Mouse (Mus musculus) A20 (cell line): ENCODE data around the gene Hspbp1.

Experiments used
- DNase-seq: peaks from one replicate; pipeline ENCODE4 v3.0.0-alpha.2; 2011; ENCODE audit warnings: low read depth, low spot score

Hspbp1 gene

DNA sequence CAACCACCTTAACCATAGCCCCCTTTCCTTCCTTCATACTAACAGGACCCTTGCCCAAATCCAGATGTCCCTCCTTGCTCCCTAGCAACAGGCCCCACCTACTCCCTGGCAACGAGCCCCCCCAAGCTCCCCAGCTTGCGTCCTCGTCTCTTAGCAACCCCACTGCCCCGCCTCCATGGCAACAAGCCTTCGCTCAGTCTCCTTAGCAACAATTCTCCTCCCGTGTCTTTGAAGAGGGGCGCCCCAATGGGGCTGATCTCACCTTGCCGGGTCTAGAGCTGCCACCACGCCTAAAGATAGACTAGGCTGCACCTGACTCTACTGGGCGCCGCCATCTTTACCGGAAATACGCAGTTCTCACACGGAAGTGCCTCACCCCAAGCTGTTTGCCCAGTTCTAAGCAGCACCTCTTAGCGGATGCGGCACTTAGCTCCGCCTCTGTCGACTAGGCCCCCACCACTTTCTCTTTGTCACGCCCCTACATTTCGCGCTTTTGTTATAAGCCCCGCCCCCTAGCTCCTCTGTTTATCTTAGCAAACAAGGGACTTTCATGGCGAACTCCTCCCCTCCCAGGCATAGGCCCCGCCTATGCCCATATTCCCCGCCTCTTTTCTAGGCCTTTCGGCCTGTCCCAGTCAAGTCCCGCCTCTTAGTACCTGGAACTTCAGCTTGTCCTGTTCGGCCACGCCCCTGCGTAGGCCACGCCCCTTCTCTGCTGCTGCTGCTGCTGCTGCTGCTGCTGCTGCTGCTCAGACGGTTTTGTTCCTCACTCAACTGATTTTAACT is at the start of gene Hspbp1:
Hspbp1 (minus strand) TSS at position 437 of the 786 bp plus-strand sequence.
- peak; percentile 100 for DNase-seq

DNA sequence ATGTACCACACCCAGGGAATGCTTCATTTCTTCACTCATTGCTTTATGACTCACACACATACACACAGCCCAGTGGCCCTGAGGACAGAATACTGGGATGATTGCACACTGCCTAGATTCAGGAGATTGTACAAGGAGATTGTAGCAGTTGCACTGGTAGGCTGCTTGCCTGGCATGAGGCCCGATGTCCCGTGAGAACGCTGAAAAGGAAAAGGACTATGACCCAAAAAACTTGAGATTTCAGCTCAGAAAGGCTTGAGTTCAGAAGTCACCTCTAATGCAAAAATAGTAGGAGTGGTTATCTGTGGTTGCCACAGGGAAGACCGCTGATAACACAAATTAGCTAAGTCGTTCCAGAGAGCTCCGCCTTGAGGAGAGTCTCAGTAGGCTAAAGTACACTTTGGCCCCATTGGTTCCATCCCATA is 48.1 kb upstream of the Hspbp1 start:
- DNase-seq: no peak

DNA sequence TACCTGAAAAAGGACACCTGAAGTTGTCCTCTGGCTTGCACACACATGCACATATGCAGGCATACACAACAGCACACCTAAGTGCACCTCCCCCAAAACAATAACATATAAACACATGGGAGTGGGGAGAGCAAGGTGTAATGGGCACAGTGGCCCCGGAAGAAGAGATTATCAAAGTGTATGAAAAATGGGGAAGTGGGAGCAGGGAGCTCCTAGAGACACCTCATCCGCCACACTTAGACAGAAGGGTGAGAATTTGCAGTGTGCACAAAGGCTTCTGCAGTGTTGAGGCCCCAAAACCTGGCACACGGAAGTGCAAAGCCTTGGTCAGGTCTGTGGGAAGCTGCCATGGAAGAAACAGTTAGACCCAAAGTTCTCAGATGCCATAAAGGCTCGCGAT is 46.2 kb upstream of the Hspbp1 start:
- peak; percentile 41 for DNase-seq

DNA sequence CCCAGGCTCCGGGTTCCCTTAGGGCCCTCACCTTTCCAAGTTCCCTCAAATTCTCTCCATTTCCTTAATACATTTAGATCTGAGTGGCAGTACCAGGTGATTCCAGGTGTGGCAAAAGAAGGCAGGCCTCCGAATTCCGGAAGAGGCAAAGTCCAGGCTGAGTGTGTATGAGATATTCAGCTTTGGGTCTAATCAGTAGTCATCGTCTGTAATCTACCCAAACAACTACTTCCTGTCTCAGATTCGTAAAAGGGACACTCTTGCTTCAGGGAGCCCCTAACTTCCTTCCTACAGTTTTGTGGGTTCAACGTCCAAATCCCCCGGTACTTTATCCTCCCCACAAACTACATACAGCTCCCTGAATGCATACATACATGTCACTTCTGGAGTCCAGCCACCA is 40.3 kb upstream of the Hspbp1 start, which contains the start of gene Tmem150b:
Tmem150b (minus strand) TSS at position 81 of the 400 bp plus-strand sequence.
- DNase-seq: no peak

DNA sequence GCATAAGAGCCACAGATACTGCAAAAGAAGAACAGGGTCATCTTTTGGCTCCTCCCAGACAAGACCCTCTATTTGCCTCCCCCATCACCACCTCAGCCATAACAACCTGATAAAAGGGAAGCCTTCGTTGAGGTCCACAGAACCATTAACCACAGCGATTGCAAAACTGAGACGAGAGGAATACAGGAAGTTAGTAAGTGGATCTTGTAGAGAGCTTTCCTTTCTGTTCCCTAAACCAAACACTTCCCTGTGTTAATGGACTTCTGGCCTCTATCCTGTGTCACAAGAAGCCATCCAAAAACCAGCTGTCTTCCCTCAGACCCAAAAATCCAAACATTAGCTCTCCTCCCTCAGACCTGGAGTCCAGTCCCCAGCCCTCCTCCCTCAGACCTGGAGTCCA is 39.5 kb upstream of the Hspbp1 start:
- DNase-seq: no peak

DNA sequence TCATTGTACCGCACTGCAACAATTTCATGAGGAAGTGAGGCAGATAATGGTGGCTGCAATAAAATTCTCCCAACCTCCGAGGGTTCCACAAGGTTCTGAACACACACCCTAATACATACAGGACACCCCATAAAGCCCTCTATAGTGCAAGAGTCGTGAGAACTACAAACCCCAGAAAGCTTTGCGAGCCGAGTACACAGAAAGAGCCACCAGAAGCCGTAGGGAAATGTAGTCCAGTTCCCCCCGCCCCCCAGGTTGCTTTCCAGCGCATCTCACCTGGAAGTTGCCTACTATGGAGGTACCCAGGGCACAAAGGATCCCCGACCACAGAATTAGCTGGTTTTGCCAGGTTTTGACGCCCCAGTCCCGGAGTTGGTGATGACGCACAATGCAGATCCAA is 38.6 kb upstream of the Hspbp1 start:
- peak; percentile 44 for DNase-seq

DNA sequence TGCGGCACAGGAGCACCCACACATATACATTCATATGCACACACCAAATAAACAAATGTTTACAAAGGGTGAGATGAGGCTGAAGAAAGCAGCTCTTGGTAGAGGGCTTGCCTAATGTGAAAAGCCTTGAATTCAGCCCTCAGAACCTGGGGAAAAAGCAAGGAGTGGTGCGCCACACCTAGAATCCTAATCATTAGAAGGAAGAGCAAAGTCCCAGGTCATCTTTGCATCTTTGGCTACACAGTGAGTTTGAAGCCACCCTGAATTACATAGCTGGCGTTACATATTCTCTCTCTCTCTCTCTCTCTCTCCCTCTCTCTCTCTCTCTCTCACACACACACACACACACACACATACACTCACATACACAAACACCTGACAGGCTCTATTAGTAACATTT is 34.4 kb upstream of the Hspbp1 start:
- DNase-seq: no peak

DNA sequence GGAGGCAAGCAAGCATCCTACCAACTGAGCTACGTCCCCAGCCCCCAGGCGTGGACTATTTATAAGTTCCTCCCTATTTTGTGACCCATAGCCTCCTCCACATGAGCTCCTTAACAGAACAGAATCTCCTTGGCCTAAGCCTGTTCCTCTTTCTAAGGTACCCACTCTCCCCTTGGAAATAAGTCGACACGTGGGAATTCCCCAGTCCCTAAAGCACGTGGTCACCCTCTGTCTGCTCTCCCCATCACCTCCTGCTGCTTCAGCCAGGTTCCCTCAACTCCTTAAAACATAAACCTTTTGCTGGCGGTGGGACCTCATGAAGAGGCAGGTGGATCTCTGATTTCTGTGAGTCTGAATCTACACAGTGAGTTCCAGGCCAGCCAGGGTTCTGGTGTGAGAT is 32.1 kb upstream of the Hspbp1 start:
- no peak for DNase-seq

DNA sequence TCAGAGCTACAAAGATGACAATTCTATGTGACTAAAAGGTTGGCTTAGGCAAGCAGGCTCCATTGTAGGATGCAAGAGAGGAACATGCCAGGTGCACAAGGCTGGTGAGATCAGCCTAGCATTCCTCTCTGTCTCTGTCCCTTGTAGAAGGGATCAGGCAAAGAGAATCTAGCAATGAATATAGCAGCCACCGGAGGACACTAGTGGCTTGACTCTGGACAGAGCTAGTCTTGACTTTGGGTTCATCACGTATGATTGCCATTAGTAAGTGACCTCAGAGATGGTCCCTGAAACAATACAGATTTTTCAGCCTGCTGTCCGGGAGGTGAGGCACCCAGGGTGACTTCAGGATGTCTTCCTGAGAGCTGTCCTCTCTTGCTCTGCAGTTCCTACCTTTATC is 27.7 kb upstream of the Hspbp1 start:
- DNase-seq: no peak

DNA sequence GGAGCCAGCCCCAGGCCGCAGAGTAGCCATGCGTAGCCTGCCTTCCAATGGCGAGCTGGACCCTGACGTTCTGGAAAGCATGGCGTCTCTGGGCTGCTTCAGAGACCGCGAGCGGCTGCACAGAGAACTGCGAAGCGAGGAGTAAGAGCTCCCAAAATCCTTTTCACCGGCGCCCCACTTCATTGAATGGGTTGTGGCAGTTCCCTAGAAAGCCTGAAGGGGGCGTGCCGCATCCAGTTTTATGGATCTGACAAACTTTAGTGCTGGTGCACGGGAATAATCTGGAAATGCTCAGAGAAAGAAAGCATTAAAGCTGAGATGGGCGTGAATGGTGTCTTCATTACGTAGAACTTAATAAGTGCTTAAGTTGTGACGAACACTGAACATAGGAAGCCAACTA is 20.2 kb upstream of the Hspbp1 start:
- no peak for DNase-seq

DNA sequence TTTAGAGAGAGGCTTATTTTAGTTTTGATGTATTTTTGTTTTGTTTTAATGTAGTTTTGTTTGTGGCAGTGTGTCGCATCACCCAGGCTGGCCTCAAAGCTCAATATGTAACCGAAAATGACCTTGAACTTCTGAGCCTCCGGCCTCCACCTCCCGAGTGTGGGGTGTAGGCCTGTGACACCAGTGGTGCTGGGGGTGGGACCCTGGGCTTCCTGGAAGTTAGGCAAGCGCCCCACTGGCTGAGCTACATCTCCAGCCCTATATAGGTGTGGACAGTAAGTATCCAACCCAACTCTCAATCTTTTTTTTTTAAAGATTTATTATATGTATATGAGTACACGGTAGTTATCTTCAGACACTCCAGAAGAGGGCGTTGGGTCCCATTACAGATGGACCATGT is 18.3 kb upstream of the Hspbp1 start:
- no peak for DNase-seq

DNA sequence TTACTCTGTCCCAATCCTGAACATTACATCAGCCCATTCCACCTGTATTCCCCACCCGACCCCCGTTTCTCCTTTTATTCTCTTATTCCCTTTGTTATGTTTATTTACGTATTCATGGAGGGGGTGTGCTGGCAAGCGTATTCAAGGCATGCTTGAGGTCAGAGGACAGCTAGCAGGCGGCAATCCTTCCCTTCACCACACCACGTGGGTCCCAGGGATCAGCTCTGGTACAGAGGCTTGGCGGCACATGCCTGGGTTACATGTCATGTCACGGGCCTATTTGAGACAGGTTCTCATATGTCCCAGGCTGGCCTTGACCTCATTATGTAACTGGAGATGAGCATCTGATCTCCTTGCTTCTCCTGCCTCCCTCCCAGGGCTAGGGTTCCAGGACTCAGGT is 17.5 kb upstream of the Hspbp1 start:
- DNase-seq: no peak

DNA sequence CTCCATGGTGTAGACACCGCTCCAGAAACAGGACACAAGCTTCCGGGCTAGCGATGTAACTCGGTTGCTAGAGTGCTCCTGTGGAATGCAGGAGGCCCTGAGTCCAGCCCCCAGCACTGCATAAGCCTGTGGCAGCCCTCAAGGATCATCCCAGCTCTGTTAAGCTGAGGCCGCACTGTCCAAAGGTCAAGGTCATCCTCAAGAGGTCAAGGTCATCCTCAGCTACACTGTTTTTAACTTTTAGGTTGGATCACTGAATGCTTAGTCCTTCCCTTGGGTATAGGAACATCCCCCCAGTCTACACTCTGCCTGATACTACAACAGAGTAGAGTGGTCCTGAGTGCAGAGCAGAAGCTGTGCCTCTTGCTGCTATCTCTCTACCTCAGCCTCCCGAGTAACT is 8.1 kb upstream of the Hspbp1 start:
- no peak for DNase-seq

DNA sequence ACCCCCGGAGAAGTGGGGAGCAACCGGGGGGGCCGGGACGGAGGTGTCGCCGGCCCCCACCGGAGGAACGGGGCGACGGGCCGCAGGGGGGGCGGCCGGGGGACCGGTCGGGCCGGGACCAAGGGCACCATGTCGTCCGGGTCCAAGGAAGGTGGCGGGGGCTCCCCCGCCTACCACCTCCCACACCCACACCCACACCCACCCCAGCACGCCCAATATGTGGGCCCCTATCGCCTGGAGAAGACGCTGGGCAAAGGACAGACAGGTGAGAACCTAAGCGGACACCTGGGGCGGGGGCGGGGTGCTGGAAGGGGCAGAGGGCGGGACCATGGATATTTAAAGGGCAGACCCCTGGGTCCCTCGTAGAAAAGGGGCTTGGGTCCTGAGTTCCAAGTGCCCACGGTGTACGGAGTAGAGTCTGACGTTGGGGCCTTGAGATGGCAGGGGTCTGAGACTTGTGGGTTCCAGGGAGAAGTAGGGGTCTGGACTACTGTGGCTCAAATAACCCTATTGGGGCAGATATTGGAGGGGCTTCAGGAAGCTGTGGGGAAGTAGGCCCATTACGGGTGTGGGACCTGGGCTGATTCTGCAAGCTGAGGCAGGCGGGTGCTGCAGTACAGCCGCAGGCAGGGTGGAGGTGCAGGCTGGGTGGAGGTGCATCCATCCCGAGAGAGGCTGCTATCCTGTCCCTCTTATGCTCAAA is 6.2 kb upstream of the Hspbp1 start:
- DNase-seq: no peak

DNA sequence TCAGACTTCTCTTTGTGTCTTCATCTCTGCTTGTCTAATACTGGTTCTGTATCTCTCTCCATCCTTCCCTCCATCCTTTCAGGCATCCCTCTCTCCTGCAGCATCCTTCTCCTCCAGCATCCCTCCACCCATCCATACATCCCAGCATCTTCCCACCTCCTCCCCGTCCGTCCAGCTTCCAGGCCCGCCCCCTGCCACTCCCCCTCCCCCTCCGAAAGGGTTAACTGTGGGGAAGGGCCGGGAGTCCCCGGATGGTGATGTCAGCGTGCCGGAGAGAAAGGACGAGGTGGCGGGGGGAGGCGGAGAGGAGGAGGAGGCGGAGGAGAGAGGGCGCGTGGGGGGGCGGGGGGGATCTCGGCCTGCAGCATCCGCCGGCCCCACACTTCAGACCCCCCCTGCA is 5.5 kb upstream of the Hspbp1 start, which contains the start of gene Brsk1:
Brsk1 (plus strand) TSS at position 218 of the 400 bp plus-strand sequence.
- DNase-seq: no peak

DNA sequence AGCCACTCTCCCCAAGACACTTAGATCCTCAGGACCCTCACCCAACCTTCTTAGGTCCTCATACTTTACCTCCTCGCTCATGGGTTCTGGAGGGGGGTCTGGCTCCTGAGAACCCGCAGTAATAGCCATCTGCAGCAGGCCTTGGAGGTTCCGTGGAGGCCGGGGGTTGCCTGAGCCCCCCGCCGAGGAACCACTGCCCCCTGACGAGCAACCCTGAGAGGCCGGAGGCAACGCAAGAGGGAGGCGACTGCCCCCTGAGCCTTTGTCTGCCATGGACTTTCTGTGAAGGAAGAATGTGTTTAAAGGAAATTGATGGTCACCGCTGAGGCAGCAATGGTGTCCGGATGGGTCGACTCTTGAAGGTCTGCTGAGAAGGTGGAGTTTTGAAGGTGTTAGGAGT is 665 bp downstream of the Hspbp1 start:
- DNase-seq: no peak

DNA sequence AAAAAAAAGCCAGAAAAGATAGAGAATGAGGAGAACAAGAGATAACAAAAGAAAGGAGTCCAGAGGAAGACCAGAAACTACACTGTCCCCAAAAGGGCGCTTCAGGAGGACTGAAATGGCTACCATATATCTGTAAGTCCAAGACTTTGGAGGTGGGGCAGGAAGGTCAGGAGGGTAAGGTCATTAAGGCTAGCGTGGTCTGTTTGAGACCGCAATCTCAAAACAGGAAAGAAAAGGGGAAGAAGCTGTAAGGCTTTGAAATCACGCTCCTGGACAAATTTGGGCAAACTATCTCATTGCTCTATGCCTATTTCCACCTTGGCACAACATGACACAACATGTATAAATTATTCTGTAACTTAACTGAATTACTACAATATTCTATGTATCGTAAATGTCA is 1.6 kb downstream of the Hspbp1 start:
- DNase-seq: peak; percentile 17

DNA sequence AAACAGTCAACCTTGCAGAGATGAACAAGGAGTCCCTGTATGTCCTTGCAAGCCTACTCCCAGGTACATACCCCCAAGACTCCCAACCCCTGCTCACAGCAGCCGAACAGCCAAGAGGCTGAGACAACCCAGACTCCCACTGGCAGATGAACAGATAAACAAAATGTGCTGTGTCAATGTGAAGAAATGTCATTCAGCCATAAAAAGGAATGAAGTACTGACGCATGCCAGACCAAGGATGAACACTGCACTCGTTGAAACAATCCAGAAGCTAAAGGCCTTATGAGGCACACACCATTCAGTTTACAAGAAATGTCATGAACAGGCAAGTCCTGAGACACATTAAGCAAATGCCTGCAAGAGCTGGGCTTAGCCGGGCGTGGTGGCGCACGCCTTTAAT is 9.7 kb downstream of the Hspbp1 start:
- DNase-seq: no peak

DNA sequence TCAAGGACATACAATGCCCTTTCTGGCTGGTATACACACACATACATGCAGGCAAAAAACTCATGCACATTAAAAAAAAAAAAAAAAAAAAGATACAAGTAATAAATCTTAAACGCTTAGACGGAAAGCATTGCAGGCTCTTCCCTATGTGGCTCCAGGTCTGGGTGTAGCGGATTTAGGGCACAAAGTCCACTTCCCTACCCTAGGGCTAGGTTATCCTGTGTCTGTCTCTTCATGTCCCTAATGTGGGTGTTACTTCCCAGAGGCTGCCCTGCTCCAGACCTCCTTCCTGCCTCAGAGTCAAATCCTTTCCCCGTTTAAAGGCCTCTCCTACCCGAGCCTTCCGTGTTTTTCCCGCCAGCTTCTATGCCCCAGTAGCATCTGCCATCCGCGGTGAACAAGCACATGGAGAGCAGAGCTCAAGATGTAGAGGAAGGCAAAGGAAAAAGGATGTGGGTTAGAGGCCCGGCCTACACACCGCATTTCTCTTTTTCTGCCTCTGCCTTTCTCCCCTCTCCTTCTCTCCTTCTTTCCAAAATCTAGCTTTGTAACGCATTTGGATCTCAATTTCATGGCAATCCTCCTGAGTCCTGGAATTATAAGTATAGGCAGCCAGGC is 10.6 kb downstream of the Hspbp1 start:
- DNase-seq: no peak

DNA sequence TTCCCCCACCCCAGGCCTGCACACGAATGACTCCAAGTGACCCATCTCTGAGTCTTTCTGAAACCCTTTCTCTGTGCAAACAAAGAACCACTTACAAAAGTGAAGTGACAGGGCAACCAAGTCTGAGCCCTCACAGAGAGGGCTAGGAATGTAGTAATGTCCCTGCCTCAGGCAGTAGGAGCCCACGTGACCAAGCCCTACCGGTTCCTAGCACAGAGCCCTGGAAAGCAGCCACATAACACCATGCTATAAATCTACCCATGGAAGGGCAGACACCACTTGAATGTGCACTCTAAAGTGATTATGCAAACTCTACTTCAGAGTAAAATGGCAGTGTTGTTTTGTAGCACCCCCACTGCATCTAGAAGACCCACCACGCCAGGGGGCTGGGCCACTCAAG is 12.9 kb downstream of the Hspbp1 start:
- no peak for DNase-seq

DNA sequence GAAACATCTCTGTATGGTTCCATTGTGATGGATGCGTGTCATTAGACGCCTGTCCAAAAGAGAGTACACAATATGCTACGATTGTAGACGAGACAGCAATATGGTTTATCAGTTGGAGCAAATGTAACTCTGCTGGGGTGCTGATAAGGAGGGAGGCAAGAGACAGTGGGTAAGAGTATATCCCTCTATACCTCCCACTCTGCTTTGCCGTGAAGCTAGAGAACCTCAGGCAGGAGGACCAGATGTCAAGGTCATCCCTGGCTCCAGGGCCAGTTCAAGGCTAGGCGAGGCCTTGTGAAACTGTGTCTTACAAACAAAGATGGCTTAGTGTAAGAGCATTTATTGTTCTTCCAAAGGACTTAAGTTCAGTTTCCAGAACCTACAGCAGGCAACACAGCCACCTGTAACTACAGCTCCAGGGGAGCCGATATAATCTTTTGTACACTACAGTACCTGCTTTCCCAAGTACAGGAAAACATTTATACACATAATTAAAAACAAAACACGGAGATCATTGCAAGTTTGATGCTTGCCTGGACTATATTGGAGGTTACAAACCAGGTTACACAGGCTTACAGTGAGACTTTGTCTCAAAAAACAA is 14.1 kb downstream of the Hspbp1 start:
- DNase-seq: no peak

DNA sequence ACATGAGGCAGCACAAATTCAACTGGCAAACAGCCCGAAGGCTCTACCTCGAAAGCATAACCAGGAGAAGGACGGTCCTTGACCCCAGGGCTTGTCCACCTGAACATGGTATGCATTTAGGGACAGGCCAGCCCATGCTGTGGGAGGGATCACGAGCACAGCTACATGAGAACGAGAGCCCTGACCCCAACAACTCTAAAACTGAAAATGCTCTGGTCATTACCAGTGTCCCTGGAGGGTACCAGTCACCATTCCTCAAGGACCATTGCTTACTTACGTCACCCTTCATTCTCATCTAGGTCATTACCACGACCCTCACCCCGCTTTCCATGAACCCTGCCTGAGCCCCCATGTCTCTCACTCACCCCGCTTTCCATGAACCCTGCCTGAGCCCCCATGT is 15.7 kb downstream of the Hspbp1 start:
- no peak for DNase-seq
